Mouse (Mus musculus) midbrain, embryonic 11.5 days (tissue): ENCODE results near the gene Pcna. TPM values are rescaled to one million over a fixed set of nuclear protein-coding genes. Genes with fewer than 3 reads are reported as not detected.

Experiments used
- ATAC-seq: fragments of 200-750 bp; cut with Nextera tagmentation; 2 replicates; pipeline ENCODE4 v1.8.0; 2017; ENCODE audit warnings: moderate TSS enrichment, moderate library complexity; ENCODE audit not compliant: low FRiP score
- DNase-seq: peaks from one replicate; pipeline ENCODE4 v3.0.0; 2015; ENCODE audit warnings: low spot score; ENCODE audit errors: missing footprints
- H3K27ac ChIP-seq: fragments of 300-500 bp; sonication (generic); 2 replicates; pipeline ENCODE4 v1.5.1; 2014; ENCODE audit warnings: low read depth, low read length
- H3K27me3 ChIP-seq: fragments of 300-500 bp; sonication (generic); 2 replicates; pipeline ENCODE4 v1.6.1; 2014; ENCODE audit warnings: mild to moderate bottlenecking, low read length, moderate library complexity, mixed read lengths; ENCODE audit not compliant: control insufficient read depth, insufficient read depth
- H3K36me3 ChIP-seq: fragments of 300-500 bp; sonication (generic); 2 replicates; pipeline ENCODE4 v1.6.1; 2014; ENCODE audit warnings: mild to moderate bottlenecking, low read length, moderate library complexity, mixed read lengths; ENCODE audit not compliant: control insufficient read depth, insufficient read depth
- H3K4me1 ChIP-seq: fragments of 300-500 bp; sonication (generic); 2 replicates; pipeline ENCODE4 v1.6.1; 2014; ENCODE audit warnings: low read length; ENCODE audit not compliant: control insufficient read depth, insufficient read depth
- H3K4me2 ChIP-seq: fragments of 300-500 bp; sonication (generic); 2 replicates; pipeline ENCODE4 v1.6.1; 2014; ENCODE audit warnings: mild to moderate bottlenecking, moderate library complexity
- H3K4me3 ChIP-seq: fragments of 300-500 bp; sonication (generic); 2 replicates; pipeline ENCODE4 v1.5.1; 2014; ENCODE audit warnings: low read depth, low read length
- H3K9ac ChIP-seq: fragments of 300-500 bp; sonication (generic); 2 replicates; pipeline ENCODE4 v1.6.1; 2014; ENCODE audit warnings: low read length
- H3K9me3 ChIP-seq: fragments of 300-500 bp; sonication (generic); 2 replicates; pipeline ENCODE4 v1.6.1; 2016; ENCODE audit warnings: low read length; ENCODE audit not compliant: control insufficient read depth
- WGBS: fragments of 180-500 bp; shearing (Covaris S2); extraction: QIAGEN DNeasy Blood & Tissue Kit; methylation state at CpG from one replicate; pipeline ENCODE4 v1.1.7; 2014; 5-methylcytosine and 5-hydroxymethylcytosine counted together
- polyA plus RNA-seq: library from polyadenylated mRNA; unstranded; fragments of >200 nt; fragmentation: Nextera tagmentation; extraction: Ambion mirVana; gene quantifications from 2 replicates; pipeline ENCODE4 v1.2.1, GENCODE M21; 2014

Pcna gene
- polyA plus RNA-seq, 1 experiment from 2014 or later = 408 TPM

DNA sequence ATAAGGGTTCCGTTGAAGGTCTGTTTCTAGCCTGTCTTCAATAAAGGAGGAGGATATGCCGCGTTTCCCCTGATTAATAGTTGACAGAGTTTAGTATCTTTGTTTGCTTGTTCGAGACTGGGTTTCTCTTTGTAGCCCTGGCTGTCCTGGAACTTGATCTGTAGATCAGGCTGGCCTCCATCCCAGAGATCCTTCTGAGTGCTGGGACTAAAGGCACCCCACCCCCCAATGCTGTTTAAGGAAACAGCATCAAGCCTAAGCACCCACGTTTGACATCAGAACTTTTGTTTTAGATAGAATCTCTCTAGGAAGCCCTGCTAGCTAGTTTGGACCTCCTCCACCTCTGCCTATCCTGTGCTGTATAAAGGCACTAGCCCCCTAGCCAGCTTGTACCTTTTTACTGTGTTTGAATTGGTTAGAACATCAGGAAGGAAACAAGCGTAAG is 11.2 kb upstream of the Pcna start:
- WGBS = 18% methylated on average over 6 of the region's 6 CpGs

GRCm38 (mm10) chr2:132263421-132264265 is 10.5 kb upstream of the Pcna start:
- Histone ChIP-seq H3K9ac (peak overlapping the region; percentile 88), H3K4me2 (peak overlapping the region; percentile 57), H3K4me3 (peak overlapping the region; percentile 80), H3K9me3 (no peaks in the 10 kb centered on the region), H3K4me1 (peaks cover 7% of the 10 kb centered on the region; the same call in 1 of the 2 replicates), H3K36me3 (no peaks in the 10 kb centered on the region), H3K27me3 (no peaks in the 10 kb centered on the region), H3K27ac (peak overlapping the region; percentile 69)
- peak; percentile 97 for DNase-seq
- under 1% methylated on average over 47 of the region's 47 CpGs for WGBS
- 0 out of 2 replicates have a peak, but pooled peaks have one; percentile 18 for ATAC-seq

More for the DNA sequence above, 11.2 kb upstream of the Pcna start:
- Histone ChIP-seq H3K9ac (peak overlapping the region; percentile 88), H3K4me1 (peaks cover 7% of the 10 kb centered on the region; the same call in 1 of the 2 replicates), H3K36me3 (no peaks in the 10 kb centered on the region), H3K27ac (no peak overlapping the region), H3K4me2 (peak overlapping the region; percentile 57), H3K27me3 (no peaks in the 10 kb centered on the region), H3K9me3 (no peaks in the 10 kb centered on the region), H3K4me3 (peak overlapping the region; percentile 80)
- ATAC-seq (no peak), DNase-seq (no peak)

GRCm38 (mm10) chr2:132262879-132263398 is 9.8 kb upstream of the Pcna start, which contains the start of gene Cds2:
TSS of gene Cds2 (plus strand) at chr2:132263148.
- no peaks in the 10 kb centered on the region for H3K9me3 ChIP-seq
- peaks cover 7% of the 10 kb centered on the region; the same call in 1 of the 2 replicates for H3K4me1 ChIP-seq
- no peaks in the 10 kb centered on the region for H3K36me3 ChIP-seq
- peak within 1 kb of the TSS; percentile 57 for H3K4me2 ChIP-seq
- H3K27me3 ChIP-seq = no peaks in the 10 kb centered on the region
- peak within 1 kb of the TSS; percentile 80 for H3K4me3 ChIP-seq
- DNase-seq = peak; percentile 100
- ATAC-seq = peak; percentile 99
- H3K9ac ChIP-seq = peak within 1 kb of the TSS; percentile 88
- WGBS = 0% methylated on average over 44 of the region's 49 CpGs
- H3K27ac ChIP-seq = peak within 1 kb of the TSS; percentile 69

DNA sequence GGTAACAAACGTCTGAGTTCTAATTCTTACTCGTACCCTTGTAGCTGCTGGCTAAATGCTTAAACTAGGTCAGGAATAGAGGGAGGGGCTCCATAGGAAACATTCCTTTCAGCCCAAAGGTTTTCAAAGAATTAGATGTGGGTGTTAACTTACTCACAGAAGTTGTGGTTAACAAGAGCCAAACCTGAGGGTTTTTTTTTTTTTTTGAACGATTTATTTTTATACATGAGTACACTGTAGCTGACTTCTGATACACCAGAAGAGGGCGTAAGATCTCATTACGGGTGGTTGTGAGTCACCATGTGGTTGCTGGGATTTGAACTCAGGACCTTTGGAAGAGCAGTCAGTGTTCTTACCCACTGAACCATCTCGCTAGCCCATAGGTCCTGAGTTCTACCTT is 9.1 kb upstream of the Pcna start:
- 83% methylated on average over 6 of the region's 6 CpGs for WGBS
- ATAC-seq (no peak), DNase-seq (no peak)
- no peak overlapping the region for H3K27ac ChIP-seq
- H3K9ac ChIP-seq = no peak overlapping the region
- H3K9me3 ChIP-seq = no peaks in the 10 kb centered on the region
- no peaks in the 10 kb centered on the region for H3K36me3 ChIP-seq
- H3K4me1 ChIP-seq = peaks cover 7% of the 10 kb centered on the region; the same call in 1 of the 2 replicates
- no peak overlapping the region for H3K4me3 ChIP-seq
- H3K4me2 ChIP-seq = no peak overlapping the region
- no peaks in the 10 kb centered on the region for H3K27me3 ChIP-seq

DNA sequence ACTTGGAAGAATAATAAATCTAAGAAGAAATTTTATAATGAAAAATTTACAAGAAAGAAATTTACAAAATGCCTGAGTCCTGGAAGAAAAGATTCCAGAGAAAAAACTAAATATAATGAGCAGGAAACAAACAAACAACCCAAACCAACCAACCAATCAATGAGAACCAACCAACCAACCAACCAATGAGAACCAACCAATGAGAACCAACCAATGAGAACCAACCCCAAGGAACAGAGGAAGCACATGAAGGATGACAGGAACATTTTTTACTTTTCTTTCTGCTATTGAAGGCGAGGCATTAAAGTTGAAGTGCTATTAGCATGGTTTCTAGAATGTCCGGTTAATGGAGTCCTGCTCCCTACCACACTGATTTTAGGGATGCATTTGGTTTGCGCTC is 7.5 kb upstream of the Pcna start:
- no peak for DNase-seq
- H3K4me1 ChIP-seq = peaks cover 7% of the 10 kb centered on the region; the same call in 1 of the 2 replicates
- no peaks in the 10 kb centered on the region for H3K9me3 ChIP-seq
- no peak overlapping the region for H3K9ac ChIP-seq
- WGBS = 97% methylated on average over 3 of the region's 3 CpGs
- ATAC-seq = no peak
- H3K4me2 ChIP-seq = no peak overlapping the region
- H3K27me3 ChIP-seq = no peaks in the 10 kb centered on the region
- no peak overlapping the region for H3K4me3 ChIP-seq
- no peak overlapping the region for H3K27ac ChIP-seq
- no peaks in the 10 kb centered on the region for H3K36me3 ChIP-seq

DNA sequence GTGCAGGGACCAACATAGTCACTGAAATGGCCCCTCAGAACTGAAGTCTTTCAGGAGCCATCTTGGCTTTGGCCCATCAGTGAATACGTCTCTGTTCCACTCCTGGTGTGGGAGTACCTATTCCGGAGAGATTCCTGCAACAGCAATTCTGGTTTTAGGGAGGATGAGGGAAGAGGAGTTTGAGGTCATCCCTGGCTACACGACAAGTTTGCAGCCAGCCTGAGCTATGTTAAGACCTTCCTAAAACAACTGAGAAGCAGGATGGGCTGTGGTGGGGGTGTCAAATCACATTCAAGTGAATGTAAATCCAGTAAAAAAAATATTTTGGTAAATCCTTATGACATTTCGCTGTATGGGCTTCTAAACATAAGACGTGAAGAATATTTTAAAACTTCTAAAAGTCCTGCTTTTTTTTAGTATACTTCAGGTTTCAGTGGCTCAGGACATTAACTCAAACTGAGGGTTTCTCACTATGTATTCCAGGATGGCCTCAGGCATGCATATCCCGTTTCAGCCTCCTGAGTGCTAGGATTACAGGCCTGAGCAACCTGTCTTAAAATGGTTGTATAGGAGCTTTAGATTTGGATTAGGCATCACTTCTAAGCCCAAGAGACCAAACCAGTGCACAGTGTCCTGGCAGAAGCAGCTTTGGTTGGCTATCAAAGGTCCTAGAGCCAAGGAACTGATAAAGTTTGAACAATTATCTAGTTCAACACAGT is 4.4 kb upstream of the Pcna start:
- H3K27ac ChIP-seq = no peak overlapping the region
- DNase-seq (no peak), ATAC-seq (no peak)
- no peaks in the 10 kb centered on the region for H3K9me3 ChIP-seq
- 94% methylated on average over 6 of the region's 6 CpGs for WGBS
- H3K9ac ChIP-seq = no peak overlapping the region
- H3K27me3 ChIP-seq = no peaks in the 10 kb centered on the region
- H3K36me3 ChIP-seq = no peaks in the 10 kb centered on the region
- no peak overlapping the region for H3K4me2 ChIP-seq
- H3K4me3 ChIP-seq = no peak overlapping the region
- no peaks in the 10 kb centered on the region; the same call in 1 of the 2 replicates for H3K4me1 ChIP-seq

- peaks cover 8% of the 10 kb centered on the region for H3K4me1 ChIP-seq
- peak overlapping the region; percentile 49 for H3K4me3 ChIP-seq
- H3K9me3 ChIP-seq = no peaks in the 10 kb centered on the region
- peak overlapping the region; percentile 54; the same call in 1 of the 2 replicates for H3K27ac ChIP-seq
- peak overlapping the region; percentile 61 for H3K9ac ChIP-seq
- peaks cover 3% of the 10 kb centered on the region; the same call in 1 of the 2 replicates for H3K36me3 ChIP-seq
- H3K27me3 ChIP-seq = no peaks in the 10 kb centered on the region
- ATAC-seq (no peak), DNase-seq (no peak)
- WGBS = 2% methylated on average over 7 of the region's 7 CpGs
- peak overlapping the region; percentile 66 for H3K4me2 ChIP-seq
Measured at GRCm38 (mm10) chr2:132253603-132254002, 489 bp upstream of the Pcna start.

GRCm38 (mm10) chr2:132251911-132252310 is 1.2 kb downstream of the Pcna start:
- Histone ChIP-seq H3K27me3 (no peaks in the 10 kb centered on the region), H3K9me3 (no peaks in the 10 kb centered on the region), H3K4me1 (peaks cover 13% of the 10 kb centered on the region), H3K4me3 (peak overlapping the region; percentile 49), H3K36me3 (peaks cover 3% of the 10 kb centered on the region; the same call in 1 of the 2 replicates), H3K9ac (peak overlapping the region; percentile 61), H3K4me2 (peak overlapping the region; percentile 66), H3K27ac (no peak overlapping the region)
- WGBS = 10% methylated on average over 8 of the region's 8 CpGs
- no peak for ATAC-seq
- no peak for DNase-seq
